Mouse (Mus musculus): ENCODE data around the gene Olfr572.

Olfr572 gene

GRCm38 (mm10) chr7:102924109-102924508 is at the start of gene Olfr572:
Gene Olfr572 (plus strand): TSS chr7:102924409.
- ATAC-seq (ENCODE audit: low TSS enrichment), result no peak

GRCm38 (mm10) chr7:102876822-102877221 is 47.4 kb upstream of the Olfr572 start, which contains the start of gene Olfr568:
Gene Olfr568 (plus strand): TSS chr7:102877122.
- no peak for ATAC-seq (ENCODE audit: low TSS enrichment)

- no peak for ATAC-seq (ENCODE audit: low TSS enrichment)
Observed at GRCm38 (mm10) chr7:102890782-102891181, 33.4 kb upstream of the Olfr572 start, which contains the start of gene Olfr569. Gene Olfr569 (minus strand): TSS chr7:102890882.

GRCm38 (mm10) chr7:102915261-102915660 is 8.9 kb upstream of the Olfr572 start:
- no peak for ATAC-seq (ENCODE audit: low TSS enrichment)

GRCm38 (mm10) chr7:102916405-102916804 is 7.8 kb upstream of the Olfr572 start:
- ATAC-seq (ENCODE audit: low TSS enrichment), result no peak

- no peak for ATAC-seq (ENCODE audit: low TSS enrichment)
Observed at GRCm38 (mm10) chr7:102917032-102917875, 7.0 kb upstream of the Olfr572 start, which contains the start of gene Olfr571. Gene Olfr571 (minus strand): TSS chr7:102917536.

- ATAC-seq (ENCODE audit: low TSS enrichment), result peak; percentile 73
Observed at GRCm38 (mm10) chr7:102919632-102920031, 4.6 kb upstream of the Olfr572 start.

- ATAC-seq (ENCODE audit: low TSS enrichment), result no peak
Observed at GRCm38 (mm10) chr7:102927105-102927504, 2.9 kb downstream of the Olfr572 start.

- ATAC-seq (ENCODE audit: low TSS enrichment), result no peak
Observed at GRCm38 (mm10) chr7:102942475-102942874, 18.3 kb downstream of the Olfr572 start, which contains the start of gene Olfr573-ps1. Gene Olfr573-ps1 (minus strand): TSS chr7:102942575.

GRCm38 (mm10) chr7:102943417-102943816 is 19.2 kb downstream of the Olfr572 start:
- ATAC-seq (ENCODE audit: low TSS enrichment), result no peak

- no peak for ATAC-seq (ENCODE audit: low TSS enrichment)
Observed at GRCm38 (mm10) chr7:102948167-102948566, 24.0 kb downstream of the Olfr572 start, which contains the start of gene Olfr574. Gene Olfr574 (plus strand): TSS chr7:102948467.

GRCm38 (mm10) chr7:102950732-102951131 is 26.5 kb downstream of the Olfr572 start:
- no peak for ATAC-seq (ENCODE audit: low TSS enrichment)

- no peak for ATAC-seq (ENCODE audit: low TSS enrichment)
Observed at GRCm38 (mm10) chr7:102958137-102958536, 33.9 kb downstream of the Olfr572 start.

- no peak for ATAC-seq (ENCODE audit: low TSS enrichment)
Observed at GRCm38 (mm10) chr7:102958593-102958992, 34.4 kb downstream of the Olfr572 start, which contains the start of gene Olfr575. Gene Olfr575 (minus strand): TSS chr7:102958775.

- no peak for ATAC-seq (ENCODE audit: low TSS enrichment)
Observed at GRCm38 (mm10) chr7:102962360-102962759, 38.2 kb downstream of the Olfr572 start, which contains the start of gene Olfr576. Gene Olfr576 (plus strand): TSS chr7:102962660.

- peak; percentile 93 for ATAC-seq (ENCODE audit: low TSS enrichment)
Observed at GRCm38 (mm10) chr7:102974399-102974798, 50.2 kb downstream of the Olfr572 start.

- peak; percentile 88 for ATAC-seq (ENCODE audit: low TSS enrichment)
Observed at GRCm38 (mm10) chr7:102975843-102976242, 51.6 kb downstream of the Olfr572 start, which contains the start of gene Olfr577. Gene Olfr577 (minus strand): TSS chr7:102975943.
